Mouse (Mus musculus): Measurements from ENCODE around the gene Cacna2d2. TPM values are rescaled to one million over a fixed set of nuclear protein-coding genes. Genes with fewer than 3 reads are reported as not detected.

Cacna2d2 gene
- total RNA-seq, 2 experiments from 2014 or later, result 0.04 to 0.07 TPM

- no peak for ATAC-seq (ENCODE audit: poor library complexity, severe bottlenecking)
Measured at GRCm38 (mm10) chr9:107493511-107493910, 94.1 kb downstream of the Cacna2d2 start.

- ATAC-seq (ENCODE audit: poor library complexity, severe bottlenecking), result no peak
Measured at GRCm38 (mm10) chr9:107494238-107494637, 94.8 kb downstream of the Cacna2d2 start.

- no peak for ATAC-seq (ENCODE audit: poor library complexity, severe bottlenecking)
Measured at GRCm38 (mm10) chr9:107496359-107496758, 96.9 kb downstream of the Cacna2d2 start.

GRCm38 (mm10) chr9:107500708-107501286, 101.4 kb downstream of the Cacna2d2 start:
- ATAC-seq (ENCODE audit: poor library complexity, severe bottlenecking), result no peak

- no peak for ATAC-seq (ENCODE audit: poor library complexity, severe bottlenecking)
Measured at GRCm38 (mm10) chr9:107502131-107502846, 102.9 kb downstream of the Cacna2d2 start.

GRCm38 (mm10) chr9:107504662-107505537, 105.5 kb downstream of the Cacna2d2 start:
- ATAC-seq (ENCODE audit: poor library complexity, severe bottlenecking), result no peak

- ATAC-seq (ENCODE audit: poor library complexity, severe bottlenecking), result no peak
Measured at GRCm38 (mm10) chr9:107508266-107508665, 108.9 kb downstream of the Cacna2d2 start.

- no peak for ATAC-seq (ENCODE audit: poor library complexity, severe bottlenecking)
Measured at GRCm38 (mm10) chr9:107510384-107511100, 111.1 kb downstream of the Cacna2d2 start.

- no peak for ATAC-seq (ENCODE audit: poor library complexity, severe bottlenecking)
Measured at GRCm38 (mm10) chr9:107511436-107511835, 112.0 kb downstream of the Cacna2d2 start.

GRCm38 (mm10) chr9:107512326-107512725, 112.9 kb downstream of the Cacna2d2 start:
- ATAC-seq (ENCODE audit: poor library complexity, severe bottlenecking), result no peak

GRCm38 (mm10) chr9:107514303-107514955, 115.0 kb downstream of the Cacna2d2 start:
- peak; percentile 93 for ATAC-seq (ENCODE audit: poor library complexity, severe bottlenecking)

- ATAC-seq (ENCODE audit: poor library complexity, severe bottlenecking), result no peak
Measured at GRCm38 (mm10) chr9:107520331-107520730, 120.9 kb downstream of the Cacna2d2 start.

GRCm38 (mm10) chr9:107521190-107521589, 121.8 kb downstream of the Cacna2d2 start:
- ATAC-seq (ENCODE audit: poor library complexity, severe bottlenecking), result no peak

- ATAC-seq (ENCODE audit: poor library complexity, severe bottlenecking), result peak; percentile 48
Measured at GRCm38 (mm10) chr9:107521711-107522399, 122.4 kb downstream of the Cacna2d2 start.

- no peak for ATAC-seq (ENCODE audit: poor library complexity, severe bottlenecking)
Measured at GRCm38 (mm10) chr9:107522400-107522711, 122.9 kb downstream of the Cacna2d2 start.

GRCm38 (mm10) chr9:107526198-107527026, 127.0 kb downstream of the Cacna2d2 start:
- peak; percentile 65 for ATAC-seq (ENCODE audit: poor library complexity, severe bottlenecking)

- peak; percentile 95 for ATAC-seq (ENCODE audit: poor library complexity, severe bottlenecking)
Measured at GRCm38 (mm10) chr9:107533791-107534407, 134.5 kb downstream of the Cacna2d2 start, which contains the start of gene Tmem115. Gene Tmem115 (plus strand): TSS chr9:107533945.

GRCm38 (mm10) chr9:107534408-107535202, 135.2 kb downstream of the Cacna2d2 start:
- peak; percentile 8 for ATAC-seq (ENCODE audit: poor library complexity, severe bottlenecking)

Data from megakaryocyte, adult 5-6 weeks (primary cell).